Mouse (Mus musculus) macrophage (primary cell): ENCODE data around the gene Gm8332. TPM values are rescaled to one million over a fixed set of nuclear protein-coding genes. Genes with fewer than 3 reads are reported as not detected.
"Not testable (repeated sequence)": the region's sequence is repeated elsewhere in the genome, so short reads cannot be mapped to it uniquely, and the experiment has no call there.

Experiments used
- H3K27ac ChIP-seq: fragments of 350-480 bp; formaldehyde crosslinking; 2 replicates; pipeline ENCODE4 v1.9.0; 2021
- H3K36me3 ChIP-seq: fragments of 350-480 bp; formaldehyde crosslinking; 2 replicates; pipeline ENCODE4 v1.9.0; 2021; ENCODE audit errors: inconsistent target
- H3K4me3 ChIP-seq: fragments of 350-480 bp; formaldehyde crosslinking; 2 replicates; pipeline ENCODE4 v1.9.0; 2021; ENCODE audit errors: inconsistent target
- H3K79me2 ChIP-seq: fragments of 350-480 bp; formaldehyde crosslinking; 2 replicates; pipeline ENCODE4 v1.9.0; 2021; ENCODE audit errors: inconsistent target
- WGBS: methylation state at CpG from one replicate; pipeline ENCODE4 v1.1.7; 2026; ENCODE audit warnings: inconsistent platforms; ENCODE audit not compliant: missing documents; 5-methylcytosine and 5-hydroxymethylcytosine counted together
- polyA plus RNA-seq: library from polyadenylated mRNA; stranded (reverse); fragments of 250-400 nt; gene quantifications from 3 replicates; pipeline ENCODE4 v1.2.4, GENCODE M21; 2018; ENCODE audit warnings: inconsistent platforms
- total RNA-seq, 78 experiments: library from RNA; depleted of rRNA; stranded (reverse); fragments of 250-400 nt; gene quantifications; 1 replicate in 9 of 78; 2 replicates in 24 of 78; 3 replicates in 43 of 78; 4 replicates in 2 of 78; pipeline ENCODE4 v1.2.4; 2018; ENCODE audit warnings: inconsistent platforms in 56 of 78

Gm8332 gene
- not detected for total RNA-seq (2018; cell fraction: chromatin; rRNA removed)
- total RNA-seq (2018; cell fraction: cytosol; rRNA removed) = not detected
- not detected for total RNA-seq (2018; cell fraction: nucleus; rRNA removed)
- not detected in 3 replicates for polyA plus RNA-seq

GRCm38 (mm10) chr12:88250000-88250399 lies at the start of gene Gm8332:
Gene Gm8332, minus strand, starts transcription at chr12:88250100.
- not testable (repeated sequence) for H3K4me3 ChIP-seq, H3K27ac ChIP-seq, H3K36me3 ChIP-seq, H3K79me2 ChIP-seq
- WGBS = 100% methylated on average over 1 of the region's 2 CpGs

- WGBS = 40% methylated on average over 1 of the region's 2 CpGs
- H3K36me3 ChIP-seq, H3K4me3 ChIP-seq, H3K79me2 ChIP-seq, H3K27ac ChIP-seq: not testable (repeated sequence)
Observed at GRCm38 (mm10) chr12:88297171-88297570, 47.3 kb upstream of the Gm8332 start.

GRCm38 (mm10) chr12:88293082-88293481 lies 43.2 kb upstream of the Gm8332 start:
- not testable (repeated sequence) for H3K36me3 ChIP-seq, H3K79me2 ChIP-seq, H3K4me3 ChIP-seq, H3K27ac ChIP-seq
- 70% methylated on average over 4 of the region's 4 CpGs for WGBS

- H3K4me3 ChIP-seq, H3K79me2 ChIP-seq, H3K36me3 ChIP-seq, H3K27ac ChIP-seq: not testable (repeated sequence)
- WGBS = 90% methylated on average over 4 of the region's 5 CpGs
Observed at GRCm38 (mm10) chr12:88285224-88285623, 35.3 kb upstream of the Gm8332 start.

GRCm38 (mm10) chr12:88274400-88274799 lies 24.5 kb upstream of the Gm8332 start, which contains the start of gene Gm5662:
Gene Gm5662, minus strand, starts transcription at chr12:88274500.
- H3K4me3 ChIP-seq, H3K27ac ChIP-seq, H3K36me3 ChIP-seq, H3K79me2 ChIP-seq: not testable (repeated sequence)
- WGBS = 88% methylated on average over 3 of the region's 5 CpGs

- no peaks in the 10 kb centered on the region for H3K79me2 ChIP-seq
- no peak overlapping the region for H3K4me3 ChIP-seq
- WGBS = 40% methylated on average over 1 of the region's 1 CpGs
- no peaks in the 10 kb centered on the region for H3K36me3 ChIP-seq
- H3K27ac ChIP-seq = no peak overlapping the region
Observed at GRCm38 (mm10) chr12:88257241-88257640, 7.3 kb upstream of the Gm8332 start.

- H3K27ac ChIP-seq, H3K36me3 ChIP-seq, H3K4me3 ChIP-seq, H3K79me2 ChIP-seq: not testable (repeated sequence)
- WGBS = 67% methylated on average over 2 of the region's 2 CpGs
Observed at GRCm38 (mm10) chr12:88255917-88256316, 6.0 kb upstream of the Gm8332 start.

- H3K36me3 ChIP-seq, H3K4me3 ChIP-seq, H3K79me2 ChIP-seq, H3K27ac ChIP-seq: not testable (repeated sequence)
Observed at GRCm38 (mm10) chr12:88245786-88246185, 4.1 kb downstream of the Gm8332 start.

GRCm38 (mm10) chr12:88242940-88243339 lies 7.0 kb downstream of the Gm8332 start:
- H3K79me2 ChIP-seq, H3K27ac ChIP-seq, H3K4me3 ChIP-seq, H3K36me3 ChIP-seq: not testable (repeated sequence)
- WGBS = no CpG with 5 or more reads among the region's 1 CpGs

GRCm38 (mm10) chr12:88219445-88219844 lies 30.5 kb downstream of the Gm8332 start:
- Histone ChIP-seq H3K27ac (no peak overlapping the region), H3K36me3 (no peaks in the 10 kb centered on the region), H3K4me3 (no peak overlapping the region), H3K79me2 (no peaks in the 10 kb centered on the region)
- WGBS = 100% methylated on average over 3 of the region's 3 CpGs

- H3K36me3 ChIP-seq, H3K4me3 ChIP-seq, H3K27ac ChIP-seq, H3K79me2 ChIP-seq: not testable (repeated sequence)
Observed at GRCm38 (mm10) chr12:88218059-88218458, 31.8 kb downstream of the Gm8332 start.

GRCm38 (mm10) chr12:88214641-88215040 lies 35.3 kb downstream of the Gm8332 start:
- no peaks in the 10 kb centered on the region for H3K79me2 ChIP-seq
- H3K4me3 ChIP-seq = no peak overlapping the region
- 78% methylated on average over 12 of the region's 12 CpGs for WGBS
- no peaks in the 10 kb centered on the region for H3K36me3 ChIP-seq
- no peak overlapping the region for H3K27ac ChIP-seq

- H3K36me3 ChIP-seq, H3K79me2 ChIP-seq, H3K4me3 ChIP-seq, H3K27ac ChIP-seq: not testable (repeated sequence)
- WGBS = 90% methylated on average over 7 of the region's 9 CpGs
Observed at GRCm38 (mm10) chr12:88211458-88211857, 38.4 kb downstream of the Gm8332 start.

- Histone ChIP-seq H3K36me3 (no peaks in the 10 kb centered on the region), H3K4me3 (no peak overlapping the region), H3K79me2 (no peaks in the 10 kb centered on the region), H3K27ac (no peak overlapping the region)
- 86% methylated on average over 2 of the region's 2 CpGs for WGBS
Observed at GRCm38 (mm10) chr12:88202856-88203255, 47.0 kb downstream of the Gm8332 start.
